Mouse (Mus musculus) ES-E14 (cell line): ENCODE results near the gene Ttll12. TPM values are rescaled to one million over a fixed set of nuclear protein-coding genes. Genes with fewer than 3 reads are reported as not detected.

Source experiments
- DNase-seq: peaks from one replicate; pipeline ENCODE4 v3.0.0-alpha.2; 2013; ENCODE audit warnings: low read depth, low spot score
- H3K27ac ChIP-seq: 2 replicates; pipeline ENCODE4 v1.5.1; 2012; ENCODE audit warnings: low read depth, mild to moderate bottlenecking, low read length, moderate library complexity, mixed read lengths; ENCODE audit not compliant: poor library complexity, insufficient read depth, severe bottlenecking
- H3K36me3 ChIP-seq: 2 replicates; pipeline ENCODE4 v1.6.1; 2012; ENCODE audit warnings: mild to moderate bottlenecking, low read length, moderate library complexity, mixed read lengths; ENCODE audit not compliant: control insufficient read depth, poor library complexity, insufficient read depth, severe bottlenecking
- H3K4me1 ChIP-seq, 2 experiments: fragments of 150-350 bp in 1 of 2; sonication (generic) in 1 of 2; 2 replicates each; pipeline ENCODE4 v1.6.1; 2012; ENCODE audit warnings: low read length in 2 of 2, mild to moderate bottlenecking in 1 of 2, mixed read lengths in 1 of 2; ENCODE audit not compliant: control insufficient read depth in 2 of 2, insufficient read depth in 2 of 2, poor library complexity in 1 of 2
- H3K4me3 ChIP-seq, 2 experiments: fragments of 150-350 bp in 1 of 2; sonication (generic) in 1 of 2; 2 replicates each; pipeline ENCODE4 v1.5.1; 2012; ENCODE audit warnings: low read length in 2 of 2, low read depth in 1 of 2, mild to moderate bottlenecking in 1 of 2, mixed read lengths in 1 of 2; ENCODE audit not compliant: insufficient read depth in 1 of 2, poor library complexity in 1 of 2, severe bottlenecking in 1 of 2
- H3K9ac ChIP-seq: 2 replicates; pipeline ENCODE4 v1.6.1; 2012; ENCODE audit warnings: low read depth, mild to moderate bottlenecking, low read length, mixed read lengths; ENCODE audit not compliant: poor library complexity, insufficient read depth, severe bottlenecking
- H3K9me3 ChIP-seq: fragments of 150-350 bp; sonication (generic); 2 replicates; pipeline ENCODE4 v1.6.1; 2012; ENCODE audit warnings: low read depth, mild to moderate bottlenecking, low read length; ENCODE audit not compliant: control insufficient read depth, insufficient read depth
- CHD2 ChIP-seq: IDR thresholded peaks from 2 replicates; pipeline ENCODE4 v1.6.1; 2014; ENCODE audit warnings: mild to moderate bottlenecking, low read depth, low read length, inconsistent platforms
- HCFC1 ChIP-seq: IDR thresholded peaks from 2 replicates; pipeline ENCODE4 v1.6.1; 2012; ENCODE audit warnings: low read length, inconsistent platforms, borderline replicate concordance; ENCODE audit not compliant: insufficient read depth
- MAFK ChIP-seq: IDR thresholded peaks from 2 replicates; pipeline ENCODE4 v1.6.1; 2014; ENCODE audit warnings: mild to moderate bottlenecking, low read depth, low read length, inconsistent platforms; ENCODE audit not compliant: insufficient read depth
- ZC3H11A ChIP-seq: IDR thresholded peaks from 2 replicates; pipeline ENCODE4 v1.6.1; 2012; ENCODE audit warnings: low read depth, mild to moderate bottlenecking, inconsistent platforms, low read length, borderline replicate concordance
- ZNF384 ChIP-seq: IDR thresholded peaks from 2 replicates; pipeline ENCODE4 v1.6.1; 2012; ENCODE audit warnings: low read depth, low read length, inconsistent platforms
- in situ Hi-C, 2 experiments: fragments of 600-800 bp; cut with MboI; formaldehyde crosslinking; loops; one replicate each; pipeline ENCODE4 v1.15.1; 2025; ENCODE audit warnings: low sequenced_read_pairs in 2 of 2, inconsistent platforms in 1 of 2; ENCODE audit not compliant: unreplicated experiment in 2 of 2
- total RNA-seq: library from RNA; depleted of rRNA; stranded (reverse); fragments of 300-350 nt; gene quantifications from 2 replicates; pipeline ENCODE4 v1.2.3, GENCODE M21; 2012

Gene Ttll12
- total RNA-seq, 1 experiment: 45.5 TPM

DNA sequence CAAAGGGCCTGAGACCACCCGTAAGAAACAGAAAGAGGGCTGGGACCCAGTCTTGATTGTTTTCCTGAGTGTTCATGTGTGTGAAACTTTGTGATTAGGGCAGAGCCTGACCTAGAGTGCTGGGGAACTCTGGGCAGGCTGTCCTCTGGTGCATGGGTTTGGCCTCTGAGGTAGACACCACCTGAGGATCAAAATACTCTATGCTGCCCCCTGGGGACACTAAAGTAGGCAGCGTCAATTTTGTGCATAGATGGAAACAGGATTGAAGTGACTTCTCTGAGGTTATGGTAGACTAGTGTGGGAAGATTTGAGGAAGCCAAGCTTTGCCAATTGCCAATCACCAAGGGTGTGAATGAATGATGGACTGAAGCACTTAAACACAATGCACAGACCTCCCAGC, 24.3 kb downstream of the Ttll12 start:
- H3K36me3 ChIP-seq: peaks cover 5% of the 10 kb centered on the region; the same call in 1 of the 2 replicates
- no peak for DNase-seq
- no peak overlapping the region; the same call in 1 of the 2 replicates for H3K27ac ChIP-seq
- H3K4me1 ChIP-seq: peaks cover 2 to 14% of the 10 kb centered on the region in 2 experiments; a peak in 3 of 4 replicates
- H3K9ac ChIP-seq: no peak overlapping the region
- H3K4me3 ChIP-seq: no peak overlapping the region
- H3K9me3 ChIP-seq: no peaks in the 10 kb centered on the region
- in situ Hi-C loops: no loop called here
- TF ChIP-seq CHD2: no peak
- no peak for TF ChIP-seq ZNF384
- no peak for TF ChIP-seq HCFC1
- TF ChIP-seq ZC3H11A: no peak
- no peak for TF ChIP-seq MAFK

DNA sequence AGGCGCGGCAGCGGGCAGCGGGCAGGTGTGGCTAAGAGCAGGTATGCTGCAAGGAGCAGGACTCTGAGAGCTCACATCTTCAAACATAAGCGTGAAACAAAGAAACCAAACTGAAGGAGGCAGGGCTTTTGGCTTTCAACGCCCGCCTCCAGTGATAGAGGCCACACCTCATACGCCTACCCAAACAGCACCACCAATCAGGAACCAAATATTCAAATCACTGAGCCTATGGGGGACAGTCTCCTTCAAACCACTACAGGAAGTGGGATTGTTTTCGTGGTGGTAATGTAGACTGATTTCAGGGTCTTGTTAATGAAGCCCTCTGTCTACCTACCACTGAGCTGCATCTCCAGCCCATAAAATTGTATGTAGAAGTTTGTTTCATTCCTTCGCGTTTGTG, 25.3 kb downstream of the Ttll12 start:
- Histone ChIP-seq H3K27ac (no peak overlapping the region), H3K4me1 (peaks cover 2 to 20% of the 10 kb centered on the region in 2 experiments; a peak in 3 of 4 replicates), H3K9me3 (no peaks in the 10 kb centered on the region), H3K4me3 (peak overlapping the region; percentile 32 to 47; a peak in 3 of 4 replicates), H3K36me3 (no peaks in the 10 kb centered on the region; the same call in 1 of the 2 replicates), H3K9ac (no peak overlapping the region)
- no peak for DNase-seq
- in situ Hi-C loops: no loop called here
- TF ChIP-seq HCFC1: no peak
- TF ChIP-seq CHD2: peak; percentile 75; the same call in 1 of the 2 replicates

- no peak for DNase-seq
- in situ Hi-C loops: no loop called here
- peaks cover 2 to 22% of the 10 kb centered on the region in 2 experiments; a peak in 3 of 4 replicates for H3K4me1 ChIP-seq
Observed at GRCm38 (mm10) chr15:83568544-83568943, 26.4 kb downstream of the Ttll12 start.

GRCm38 (mm10) chr15:83567728-83568127, 27.2 kb downstream of the Ttll12 start:
- no peak overlapping the region for H3K4me3 ChIP-seq
- TF ChIP-seq ZC3H11A: no peak
- TF ChIP-seq MAFK: no peak
- no peak for TF ChIP-seq ZNF384
- no peak for TF ChIP-seq CHD2
- TF ChIP-seq HCFC1: no peak
- no peaks in the 10 kb centered on the region; the same call in 1 of the 2 replicates for H3K36me3 ChIP-seq
- H3K9me3 ChIP-seq: no peaks in the 10 kb centered on the region
- DNase-seq: no peak
- H3K4me1 ChIP-seq: peaks cover 2 to 25% of the 10 kb centered on the region in 2 experiments; a peak in 3 of 4 replicates
- no peak overlapping the region for H3K27ac ChIP-seq
- in situ Hi-C loops: no loop called here
- no peak overlapping the region for H3K9ac ChIP-seq

More at GRCm38 (mm10) chr15:83568544-83568943, 26.4 kb downstream of the Ttll12 start:
- TF ChIP-seq CHD2 (no peak), ZC3H11A (no peak), MAFK (no peak), HCFC1 (no peak), ZNF384 (no peak)
- H3K9me3 ChIP-seq: no peaks in the 10 kb centered on the region
- H3K36me3 ChIP-seq: no peaks in the 10 kb centered on the region; the same call in 1 of the 2 replicates
- H3K4me3 ChIP-seq: no peak overlapping the region
- H3K9ac ChIP-seq: no peak overlapping the region
- H3K27ac ChIP-seq: no peak overlapping the region

- H3K4me3 ChIP-seq: no peak overlapping the region
- DNase-seq: no peak
- no peaks in the 10 kb centered on the region for H3K36me3 ChIP-seq
- H3K9me3 ChIP-seq: no peaks in the 10 kb centered on the region
- peaks cover 5 to 34% of the 10 kb centered on the region in 2 experiments; a peak in 3 of 4 replicates for H3K4me1 ChIP-seq
- no peak overlapping the region for H3K27ac ChIP-seq
- in situ Hi-C loops: no loop called here
- H3K9ac ChIP-seq: no peak overlapping the region
- TF ChIP-seq ZC3H11A: no peak
- no peak for TF ChIP-seq HCFC1
- no peak for TF ChIP-seq MAFK
- no peak for TF ChIP-seq ZNF384
- no peak for TF ChIP-seq CHD2
Observed at GRCm38 (mm10) chr15:83566006-83566405, 29.0 kb downstream of the Ttll12 start.
